Mouse (Mus musculus): ENCODE measurements around the gene Tpcn2. TPM values are rescaled to one million over a fixed set of nuclear protein-coding genes. Genes with fewer than 3 reads are reported as not detected.

The Tpcn2 gene
- polyA plus RNA-seq, 1 experiment from 2014 or later, result 2.4 TPM

DNA sequence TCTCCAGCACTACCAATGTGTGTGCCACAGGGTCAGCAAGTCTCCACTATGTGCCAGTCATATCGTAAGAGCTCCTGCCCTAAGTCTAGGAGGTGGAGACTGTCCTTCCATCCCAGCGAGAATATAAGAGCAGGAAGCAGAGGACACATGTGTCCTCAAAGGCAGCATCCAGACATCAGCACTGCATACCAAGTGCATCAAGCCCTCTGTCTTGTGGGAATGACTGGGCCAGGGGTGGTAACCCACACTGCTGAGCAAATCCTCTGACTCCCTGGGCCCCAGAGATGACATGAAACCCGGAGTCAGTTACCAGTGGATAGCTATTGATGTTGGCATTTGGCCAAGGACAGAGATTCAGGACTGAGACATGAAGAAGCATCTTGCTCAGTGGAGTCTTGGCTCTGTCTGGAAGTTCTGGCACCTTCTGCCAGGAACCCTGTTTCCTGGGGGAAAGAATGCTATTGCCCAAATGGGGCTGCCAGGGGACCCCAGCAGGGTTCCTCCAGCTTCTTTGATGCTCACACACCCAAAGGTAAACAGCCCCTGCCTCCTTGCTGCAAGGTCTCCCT, 140.2 kb downstream of the Tpcn2 start:
- H3K4me1 ChIP-seq (ENCODE audit: control insufficient read depth, low read depth, low read length), result no peaks in the 10 kb centered on the region
- no peak overlapping the region for H3K9ac ChIP-seq (ENCODE audit: low read depth, low read length)
- no peak for ATAC-seq (ENCODE audit: low read depth)
- no peaks in the 10 kb centered on the region for H3K36me3 ChIP-seq (ENCODE audit: control insufficient read depth, insufficient read depth)
- no peak overlapping the region for H3K4me3 ChIP-seq (ENCODE audit: low read depth, low read length)
- no peak overlapping the region for H3K4me2 ChIP-seq (ENCODE audit: low read depth, low read length)
- 45% methylated on average over 3 of the region's 3 CpGs for WGBS (ENCODE audit: insufficient replicate concordance)
- no peaks in the 10 kb centered on the region for H3K27me3 ChIP-seq (ENCODE audit: control insufficient read depth, insufficient read depth, low read depth, low read length)
- H3K27ac ChIP-seq (ENCODE audit: low read length), result no peak overlapping the region
- no peaks in the 10 kb centered on the region for H3K9me3 ChIP-seq (replicated peaks; ENCODE audit: control insufficient read depth, low read length)

- Histone ChIP-seq H3K4me3 (ENCODE audit: low read depth, low read length) (no peak overlapping the region), H3K36me3 (ENCODE audit: control insufficient read depth, insufficient read depth) (no peaks in the 10 kb centered on the region), H3K4me1 (ENCODE audit: control insufficient read depth, low read depth, low read length) (no peaks in the 10 kb centered on the region), H3K9me3 (replicated peaks; ENCODE audit: control insufficient read depth, low read length) (no peaks in the 10 kb centered on the region), H3K27ac (ENCODE audit: low read length) (no peak overlapping the region), H3K9ac (ENCODE audit: low read depth, low read length) (no peak overlapping the region), H3K27me3 (ENCODE audit: control insufficient read depth, insufficient read depth, low read depth, low read length) (no peaks in the 10 kb centered on the region), H3K4me2 (ENCODE audit: low read depth, low read length) (no peak overlapping the region)
- no peak for ATAC-seq (ENCODE audit: low read depth)
- WGBS (ENCODE audit: insufficient replicate concordance), result 33% methylated on average over 2 of the region's 2 CpGs
Observed at GRCm38 (mm10) chr7:145140656-145141055, 143.2 kb downstream of the Tpcn2 start.

GRCm38 (mm10) chr7:145139576-145139975, 144.2 kb downstream of the Tpcn2 start:
- H3K9me3 ChIP-seq (replicated peaks; ENCODE audit: control insufficient read depth, low read length), result no peaks in the 10 kb centered on the region
- no peak for ATAC-seq (ENCODE audit: low read depth)
- H3K36me3 ChIP-seq (ENCODE audit: control insufficient read depth, insufficient read depth), result no peaks in the 10 kb centered on the region
- no peak overlapping the region for H3K27ac ChIP-seq (ENCODE audit: low read length)
- no peaks in the 10 kb centered on the region for H3K4me1 ChIP-seq (ENCODE audit: control insufficient read depth, low read depth, low read length)
- H3K4me2 ChIP-seq (ENCODE audit: low read depth, low read length), result no peak overlapping the region
- 65% methylated on average over 3 of the region's 3 CpGs for WGBS (ENCODE audit: insufficient replicate concordance)
- H3K9ac ChIP-seq (ENCODE audit: low read depth, low read length), result no peak overlapping the region
- H3K27me3 ChIP-seq (ENCODE audit: control insufficient read depth, insufficient read depth, low read depth, low read length), result no peaks in the 10 kb centered on the region
- H3K4me3 ChIP-seq (ENCODE audit: low read depth, low read length), result no peak overlapping the region

DNA sequence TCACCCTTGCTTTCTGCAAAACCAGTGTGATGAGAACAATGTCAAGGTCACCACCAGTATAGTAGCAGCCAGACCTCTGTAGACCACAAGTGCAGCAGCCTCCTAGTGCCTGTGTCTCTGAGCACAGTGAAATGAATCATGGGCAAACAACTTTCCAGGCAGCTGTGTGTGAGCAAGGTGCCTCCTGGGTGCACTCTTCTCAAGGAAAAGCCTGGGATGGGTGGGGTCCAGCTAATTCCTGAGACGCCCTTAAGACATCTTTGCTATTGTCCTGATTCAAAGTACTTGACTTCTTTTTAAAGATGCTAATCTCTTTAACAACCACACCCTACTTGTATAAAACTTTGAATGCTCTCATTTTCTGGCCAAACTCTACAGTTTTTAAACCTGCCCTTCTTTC, 144.7 kb downstream of the Tpcn2 start:
- WGBS (ENCODE audit: insufficient replicate concordance), result 62% methylated on average over 1 of the region's 1 CpGs
- no peaks in the 10 kb centered on the region for H3K36me3 ChIP-seq (ENCODE audit: control insufficient read depth, insufficient read depth)
- H3K9me3 ChIP-seq (replicated peaks; ENCODE audit: control insufficient read depth, low read length), result no peaks in the 10 kb centered on the region
- H3K4me2 ChIP-seq (ENCODE audit: low read depth, low read length), result no peak overlapping the region
- no peak overlapping the region for H3K9ac ChIP-seq (ENCODE audit: low read depth, low read length)
- H3K27ac ChIP-seq (ENCODE audit: low read length), result no peak overlapping the region
- no peaks in the 10 kb centered on the region for H3K27me3 ChIP-seq (ENCODE audit: control insufficient read depth, insufficient read depth, low read depth, low read length)
- no peak overlapping the region for H3K4me3 ChIP-seq (ENCODE audit: low read depth, low read length)
- H3K4me1 ChIP-seq (ENCODE audit: control insufficient read depth, low read depth, low read length), result no peaks in the 10 kb centered on the region
- no peak for ATAC-seq (ENCODE audit: low read depth)

- Histone ChIP-seq H3K9me3 (replicated peaks; ENCODE audit: control insufficient read depth, low read length) (no peaks in the 10 kb centered on the region), H3K4me2 (ENCODE audit: low read depth, low read length) (no peak overlapping the region), H3K27me3 (ENCODE audit: control insufficient read depth, insufficient read depth, low read depth, low read length) (no peaks in the 10 kb centered on the region), H3K36me3 (ENCODE audit: control insufficient read depth, insufficient read depth) (no peaks in the 10 kb centered on the region), H3K4me1 (ENCODE audit: control insufficient read depth, low read depth, low read length) (no peaks in the 10 kb centered on the region), H3K9ac (ENCODE audit: low read depth, low read length) (no peak overlapping the region), H3K27ac (ENCODE audit: low read length) (no peak overlapping the region), H3K4me3 (ENCODE audit: low read depth, low read length) (no peak overlapping the region)
- WGBS (ENCODE audit: insufficient replicate concordance), result 77% methylated on average over 1 of the region's 1 CpGs
- no peak for ATAC-seq (ENCODE audit: low read depth)
Observed at GRCm38 (mm10) chr7:145137871-145138270, 145.9 kb downstream of the Tpcn2 start.

GRCm38 (mm10) chr7:145136831-145137230, 147.0 kb downstream of the Tpcn2 start:
- no peaks in the 10 kb centered on the region for H3K4me1 ChIP-seq (ENCODE audit: control insufficient read depth, low read depth, low read length)
- 66% methylated on average over 4 of the region's 4 CpGs for WGBS (ENCODE audit: insufficient replicate concordance)
- H3K27ac ChIP-seq (ENCODE audit: low read length), result no peak overlapping the region
- H3K4me2 ChIP-seq (ENCODE audit: low read depth, low read length), result no peak overlapping the region
- no peaks in the 10 kb centered on the region for H3K36me3 ChIP-seq (ENCODE audit: control insufficient read depth, insufficient read depth)
- H3K27me3 ChIP-seq (ENCODE audit: control insufficient read depth, insufficient read depth, low read depth, low read length), result no peaks in the 10 kb centered on the region
- H3K9ac ChIP-seq (ENCODE audit: low read depth, low read length), result no peak overlapping the region
- ATAC-seq (ENCODE audit: low read depth), result no peak
- no peaks in the 10 kb centered on the region for H3K9me3 ChIP-seq (replicated peaks; ENCODE audit: control insufficient read depth, low read length)
- H3K4me3 ChIP-seq (ENCODE audit: low read depth, low read length), result no peak overlapping the region

Other genes with a start within 250 kb of the Tpcn2 start
- 0.19 TPM in 1 of 2 replicates, not detected in the other for gene 1810010D01Rik, start 75.9 kb downstream of the Tpcn2 start, polyA plus RNA-seq (2015; fragmentation: Nextera tagmentation; extraction: Ambion mirVana)
- 0.28 TPM in 1 of 2 replicates, not detected in the other for gene Mrgprf, start 16.8 kb upstream of the Tpcn2 start, polyA plus RNA-seq (2015; fragmentation: Nextera tagmentation; extraction: Ambion mirVana)
- not detected in 2 replicates for gene Mrgprd, start 30.8 kb upstream of the Tpcn2 start, polyA plus RNA-seq (2015; fragmentation: Nextera tagmentation; extraction: Ambion mirVana)